Mouse (Mus musculus) bone marrow macrophage, adult 2 months (primary cell): ENCODE data around the gene Gata1. TPM values are rescaled to one million over a fixed set of nuclear protein-coding genes. Genes with fewer than 3 reads are reported as not detected.
"Not testable (repeated sequence)": the region's sequence is repeated elsewhere in the genome, so short reads cannot be mapped to it uniquely, and the experiment has no call there.

ENCODE experiments used
- H3K27ac ChIP-seq: 2 replicates; pipeline ENCODE4 v1.5.1; 2012; ENCODE audit warnings: low read depth, low read length; ENCODE audit not compliant: insufficient read depth
- H3K4me1 ChIP-seq: 2 replicates; pipeline ENCODE4 v1.6.1; 2012; ENCODE audit warnings: low read length; ENCODE audit not compliant: control insufficient read depth, insufficient read depth
- H3K4me3 ChIP-seq: 2 replicates; pipeline ENCODE4 v1.5.1; 2012; ENCODE audit warnings: mild to moderate bottlenecking, low read length, moderate library complexity; ENCODE audit not compliant: insufficient read depth
- CTCF ChIP-seq: IDR thresholded peaks from 2 replicates; pipeline ENCODE4 v1.5.1; 2012; ENCODE audit warnings: low read depth, mild to moderate bottlenecking, low read length, moderate library complexity
- POLR2A ChIP-seq: IDR thresholded peaks from 2 replicates; pipeline ENCODE4 v1.6.1; 2012; ENCODE audit warnings: mild to moderate bottlenecking, low read depth, low read length, borderline replicate concordance
- polyA plus RNA-seq: library from polyadenylated mRNA; stranded (reverse); fragments of >200 nt; gene quantifications from 2 replicates; pipeline ENCODE4 v1.2.4, GENCODE M21; 2012; ENCODE audit not compliant: missing spikeins, insufficient read depth, insufficient read length

The Gata1 gene
- polyA plus RNA-seq, 1 experiment = not detected

- no peak for TF ChIP-seq CTCF
- no peak overlapping the region for H3K4me3 ChIP-seq
- H3K27ac ChIP-seq = no peak overlapping the region
- H3K4me1 ChIP-seq = no peaks in the 10 kb centered on the region
Measured at GRCm38 (mm10) chrX:7936874-7937273, 41.0 kb downstream of the Gata1 start.

GRCm38 (mm10) chrX:7928270-7928790 lies 49.5 kb downstream of the Gata1 start, which contains the start of gene Eras:
Gene Eras, minus strand, starts transcription at chrX:7928607.
- Histone ChIP-seq H3K4me1 (no peaks in the 10 kb centered on the region), H3K4me3 (peak within 1 kb of the TSS; percentile 17), H3K27ac (no peak within 1 kb of the TSS)
- no peak for TF ChIP-seq CTCF
- TF ChIP-seq POLR2A = no peak

DNA sequence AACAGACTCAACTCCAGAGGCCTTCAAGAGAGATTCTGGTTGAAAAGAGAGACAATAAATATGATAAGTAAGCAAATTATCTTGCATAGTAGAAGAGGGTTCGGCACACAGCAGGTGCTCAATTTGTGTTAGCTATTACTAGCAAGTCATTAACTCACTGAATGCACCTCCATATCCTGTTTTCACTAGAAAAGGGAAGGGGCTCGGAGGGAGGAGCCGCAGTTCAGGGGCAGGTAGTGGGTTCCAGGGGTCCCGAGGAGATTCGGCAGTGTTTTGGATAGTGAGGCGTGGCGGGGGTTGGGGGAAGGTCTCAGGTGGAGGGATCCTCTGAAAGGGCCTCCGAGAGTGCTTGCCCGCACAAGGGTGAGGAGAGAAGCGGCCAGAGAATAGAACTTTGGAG lies 50.8 kb downstream of the Gata1 start:
- peak overlapping the region; percentile 17 for H3K4me3 ChIP-seq
- TF ChIP-seq CTCF (no peak), POLR2A (no peak)
- H3K27ac ChIP-seq = no peak overlapping the region
- no peaks in the 10 kb centered on the region for H3K4me1 ChIP-seq

- Histone ChIP-seq H3K27ac (no peak overlapping the region), H3K4me1 (no peaks in the 10 kb centered on the region), H3K4me3 (no peak overlapping the region)
- no peak for TF ChIP-seq CTCF
Measured at GRCm38 (mm10) chrX:7926266-7926665, 51.6 kb downstream of the Gata1 start.

- TF ChIP-seq POLR2A (no peak), CTCF (no peak)
- Histone ChIP-seq H3K27ac (no peak overlapping the region), H3K4me3 (peak overlapping the region; percentile 28), H3K4me1 (no peaks in the 10 kb centered on the region)
Measured at GRCm38 (mm10) chrX:7922032-7922431, 55.8 kb downstream of the Gata1 start.

GRCm38 (mm10) chrX:7919601-7920383 lies 58.1 kb downstream of the Gata1 start, which contains the start of gene Pcsk1n:
Gene Pcsk1n, plus strand, starts transcription at chrX:7919822.
- TF ChIP-seq CTCF (no peak), POLR2A (no peak)
- no peak within 1 kb of the TSS for H3K4me3 ChIP-seq
- H3K4me1 ChIP-seq = no peaks in the 10 kb centered on the region
- H3K27ac ChIP-seq = no peak within 1 kb of the TSS

DNA sequence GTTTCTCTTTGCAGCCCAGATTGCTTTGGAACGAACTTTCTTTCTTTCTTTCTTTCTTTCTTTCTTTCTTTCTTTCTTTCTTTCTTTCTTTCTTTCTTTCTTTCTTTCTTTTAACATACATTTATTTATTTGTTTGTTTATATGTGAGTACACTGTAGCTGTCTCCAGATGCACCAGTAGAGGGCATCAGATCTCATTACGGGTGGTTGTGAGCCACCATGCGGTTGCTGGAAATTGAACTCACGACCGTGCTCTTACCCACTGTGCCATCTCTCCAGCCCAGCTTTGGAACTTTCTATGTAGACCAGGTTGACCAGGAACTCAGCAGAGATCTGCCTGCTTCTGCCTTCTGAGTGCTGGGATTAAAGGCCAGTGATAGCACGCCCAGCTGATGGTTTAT lies 59.9 kb downstream of the Gata1 start:
- H3K4me1 ChIP-seq, H3K4me3 ChIP-seq, H3K27ac ChIP-seq: not testable (repeated sequence)

DNA sequence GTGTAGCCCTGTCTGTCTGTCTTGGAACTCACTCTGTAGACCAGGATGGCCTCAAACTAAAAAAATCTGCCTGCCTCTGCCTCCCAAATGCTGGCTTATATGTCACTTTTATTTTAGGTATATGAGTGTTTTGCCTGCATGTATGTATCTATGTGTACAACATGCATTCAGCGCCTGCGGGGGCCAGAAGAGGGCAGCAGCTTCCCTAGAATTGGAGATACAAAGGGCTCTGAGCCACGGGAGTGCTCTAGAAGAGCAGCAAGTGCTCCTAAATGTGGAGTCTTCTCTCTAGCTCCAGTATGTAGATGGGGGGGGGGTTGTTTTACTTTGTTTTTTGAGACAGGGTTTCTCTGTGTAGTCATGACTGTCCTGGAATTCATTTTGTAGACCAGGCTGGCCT lies 62.2 kb downstream of the Gata1 start:
- not testable (repeated sequence) for H3K4me1 ChIP-seq, H3K4me3 ChIP-seq, H3K27ac ChIP-seq

DNA sequence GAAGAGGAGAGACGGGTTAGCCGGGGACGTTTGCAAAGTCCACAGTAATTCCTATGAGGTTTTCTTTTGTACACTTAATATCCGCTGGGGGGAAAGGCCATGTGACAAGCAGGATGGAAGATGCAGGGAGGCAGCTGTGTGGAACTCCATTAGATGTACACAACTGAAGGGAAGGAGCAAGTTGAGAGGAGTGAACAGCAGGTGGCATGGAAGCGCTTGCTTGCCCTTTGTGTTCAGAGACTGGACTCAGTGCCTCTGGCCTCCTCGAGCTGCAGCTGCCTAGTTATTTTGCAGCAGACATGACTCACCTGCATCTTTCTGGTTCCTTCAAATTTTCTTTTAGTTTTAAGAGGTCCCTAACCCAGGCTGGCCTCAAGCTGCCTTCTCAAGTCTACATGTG lies 67.4 kb downstream of the Gata1 start:
- Histone ChIP-seq H3K27ac (no peak overlapping the region), H3K4me1 (no peaks in the 10 kb centered on the region), H3K4me3 (no peak overlapping the region)
- TF ChIP-seq POLR2A (no peak), CTCF (no peak)

Other genes with a start within 250 kb of the Gata1 start
- gene Praf2, start 249.6 kb downstream of the Gata1 start, polyA plus RNA-seq = 17.7 and 19.1 TPM in 2 replicates
- gene Ccdc120, start 227.2 kb downstream of the Gata1 start, polyA plus RNA-seq = 0.75 and 1.9 TPM in 2 replicates
- 137 and 141 TPM in 2 replicates for gene Tfe3, start 215.5 kb downstream of the Gata1 start, polyA plus RNA-seq
- gene Gripap1, start 188.3 kb downstream of the Gata1 start, polyA plus RNA-seq = 94.8 and 103 TPM in 2 replicates
- 0.35 and 0.56 TPM in 2 replicates for gene Kcnd1, start 155.8 kb downstream of the Gata1 start, polyA plus RNA-seq
- gene Otud5, start 136.7 kb downstream of the Gata1 start, polyA plus RNA-seq = 113 and 115 TPM in 2 replicates
- gene Pim2, start 99.8 kb downstream of the Gata1 start, polyA plus RNA-seq = 8.6 and 11.4 TPM in 2 replicates
- 28.0 and 36.2 TPM in 2 replicates for gene Slc35a2, start 94.0 kb downstream of the Gata1 start, polyA plus RNA-seq
- gene Pqbp1, start 78.8 kb downstream of the Gata1 start, polyA plus RNA-seq = 62.2 and 63.4 TPM in 2 replicates
- 33.4 and 47.5 TPM in 2 replicates for gene Timm17b, start 78.7 kb downstream of the Gata1 start, polyA plus RNA-seq
- gene Gm10491, start 70.2 kb downstream of the Gata1 start, polyA plus RNA-seq = not detected in 2 replicates
- gene Gm10490, start 68.5 kb downstream of the Gata1 start, polyA plus RNA-seq = not detected in 2 replicates
- not detected in 2 replicates for gene Pcsk1n, start 58.2 kb downstream of the Gata1 start, polyA plus RNA-seq
- not detected in 2 replicates for gene Eras, start 49.5 kb downstream of the Gata1 start, polyA plus RNA-seq
- 16.0 and 16.9 TPM in 2 replicates for gene Hdac6, start 30.2 kb downstream of the Gata1 start, polyA plus RNA-seq
- gene Glod5, start 40.4 kb upstream of the Gata1 start, polyA plus RNA-seq = not detected in 2 replicates
- 23.6 and 27.3 TPM in 2 replicates for gene Suv39h1, start 96.7 kb upstream of the Gata1 start, polyA plus RNA-seq
- 82.7 and 86.3 TPM in 2 replicates for gene Was, start 112.4 kb upstream of the Gata1 start, polyA plus RNA-seq
- 59.1 and 61.3 TPM in 2 replicates for gene Wdr13, start 154.8 kb upstream of the Gata1 start, polyA plus RNA-seq
- gene Rbm3, start 167.8 kb upstream of the Gata1 start, polyA plus RNA-seq = 290 and 322 TPM in 2 replicates
- 5.9 and 6.4 TPM in 2 replicates for gene Tbc1d25, start 198.1 kb upstream of the Gata1 start, polyA plus RNA-seq
- gene Ebp, start 215.4 kb upstream of the Gata1 start, polyA plus RNA-seq = 70.9 and 95.1 TPM in 2 replicates
- gene Porcn, start 228.5 kb upstream of the Gata1 start, polyA plus RNA-seq = 5.5 and 6.9 TPM in 2 replicates